Mouse (Mus musculus) cerebellum, adult (tissue): ENCODE data around the gene Abca4.
"Not testable (repeated sequence)": the region's sequence is repeated elsewhere in the genome, so short reads cannot be mapped to it uniquely, and the experiment has no call there.

ENCODE experiments used
- ATAC-seq: cut with Nextera tagmentation; 2 replicates; pipeline ENCODE4 v1.9.2; 2017; ENCODE audit warnings: mild to moderate bottlenecking, moderate library complexity, mixed read lengths; ENCODE audit not compliant: insufficient number of reproducible peaks, low FRiP score, low TSS enrichment

The Abca4 gene

DNA sequence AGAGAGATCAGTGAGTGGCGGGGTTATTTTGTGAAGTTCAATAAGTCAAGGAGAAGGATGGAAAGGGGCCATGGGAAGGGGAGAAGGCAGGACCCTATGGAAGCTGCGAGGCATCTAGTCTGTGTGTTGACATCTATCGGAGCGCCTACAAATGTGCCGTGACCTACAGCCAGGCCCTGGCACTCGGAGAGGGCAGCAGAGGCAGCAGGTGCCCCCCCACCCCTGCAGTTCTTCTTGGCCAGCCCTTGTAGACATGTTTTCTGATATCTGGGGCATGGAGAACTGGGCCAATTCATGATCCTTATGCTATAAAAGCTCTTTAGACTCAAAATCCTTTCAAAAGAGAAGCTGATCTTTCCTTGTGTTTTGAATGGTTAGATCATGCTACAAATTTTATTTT is 163.5 kb downstream of the Abca4 start:
- ATAC-seq = peak; percentile 78

DNA sequence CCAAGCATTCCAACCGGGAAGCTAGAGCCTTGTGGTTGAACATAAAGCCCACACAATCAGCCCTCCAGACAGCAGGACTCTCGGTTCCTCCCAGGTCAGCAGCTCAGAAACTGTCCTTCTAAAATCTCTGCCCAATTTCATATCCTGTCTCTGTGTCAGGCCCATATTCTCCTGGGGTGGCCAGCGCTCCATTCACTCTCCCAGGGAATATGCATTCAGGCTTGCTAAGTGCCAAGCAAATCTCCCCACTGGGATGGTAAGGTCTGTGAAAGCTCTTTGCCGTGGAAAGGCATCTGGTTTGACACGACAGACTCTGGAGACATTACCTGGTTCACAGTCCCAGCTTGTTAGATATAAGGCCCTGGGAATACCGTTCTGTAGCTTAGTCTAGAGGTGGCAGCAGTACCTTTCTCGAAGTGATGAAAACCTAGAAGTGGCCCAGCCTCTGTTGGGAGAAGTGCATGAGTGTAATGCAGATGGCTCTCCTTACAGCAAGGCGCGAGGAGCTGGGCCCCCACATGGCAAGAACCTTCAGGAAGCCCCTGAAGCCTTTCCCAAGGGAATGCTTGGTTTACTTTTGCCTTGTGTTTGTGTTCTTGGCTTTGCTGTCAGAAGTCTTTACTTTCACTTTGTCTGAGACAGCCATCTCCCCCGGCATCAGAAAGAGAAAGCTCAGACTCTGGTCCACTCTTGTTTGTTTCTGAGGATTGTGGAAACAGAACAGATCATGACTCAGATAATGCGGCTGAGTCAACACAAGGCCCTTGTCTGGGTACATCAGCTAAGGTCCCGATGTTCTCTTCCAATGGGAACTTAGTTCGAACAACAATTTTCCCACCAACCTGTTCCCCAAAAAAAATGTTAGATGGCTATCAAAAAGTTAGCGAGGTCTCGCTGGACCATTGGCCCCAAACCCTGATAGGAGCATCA is 164.3 kb downstream of the Abca4 start:
- ATAC-seq = 0 out of 2 replicates have a peak, but pooled peaks have one; percentile 16

DNA sequence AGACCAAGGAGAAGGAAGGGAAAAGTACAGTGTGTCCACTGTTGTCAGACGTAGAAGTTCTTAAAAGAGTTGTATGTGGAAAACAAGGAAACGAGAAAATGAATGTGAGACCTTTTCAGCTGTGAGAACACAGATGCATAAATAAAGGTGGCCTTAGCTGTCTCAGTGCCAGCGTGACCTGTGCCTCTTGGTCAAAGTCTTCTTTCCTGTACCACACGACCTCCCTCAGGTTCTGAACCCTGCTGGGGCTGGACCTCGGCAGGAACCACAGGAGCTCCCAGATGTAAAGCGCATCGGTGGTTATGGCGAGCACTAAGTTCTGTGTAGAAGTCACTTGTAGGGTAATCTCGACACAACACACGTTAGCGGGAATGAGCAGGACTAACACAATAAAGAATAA is 165.3 kb downstream of the Abca4 start:
- no peak for ATAC-seq

DNA sequence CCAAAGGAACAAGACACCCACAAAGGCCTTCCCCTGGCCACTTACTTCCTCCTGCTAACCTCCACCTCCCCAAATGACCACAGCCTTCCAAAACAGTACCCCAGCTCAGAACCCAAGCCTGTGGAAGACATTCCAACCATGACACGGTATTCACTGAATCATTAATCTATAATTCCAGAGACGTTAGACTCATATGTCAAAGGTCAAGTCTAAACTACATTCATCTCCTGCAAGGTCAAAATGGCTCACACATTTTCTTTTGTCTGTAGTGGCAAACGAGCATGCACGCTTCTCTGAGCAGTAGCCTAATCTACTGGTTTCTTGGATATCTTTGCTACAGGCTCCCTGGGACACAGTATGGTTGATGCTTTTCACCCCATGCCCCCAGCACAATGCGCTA is 166.2 kb downstream of the Abca4 start:
- ATAC-seq = no peak

DNA sequence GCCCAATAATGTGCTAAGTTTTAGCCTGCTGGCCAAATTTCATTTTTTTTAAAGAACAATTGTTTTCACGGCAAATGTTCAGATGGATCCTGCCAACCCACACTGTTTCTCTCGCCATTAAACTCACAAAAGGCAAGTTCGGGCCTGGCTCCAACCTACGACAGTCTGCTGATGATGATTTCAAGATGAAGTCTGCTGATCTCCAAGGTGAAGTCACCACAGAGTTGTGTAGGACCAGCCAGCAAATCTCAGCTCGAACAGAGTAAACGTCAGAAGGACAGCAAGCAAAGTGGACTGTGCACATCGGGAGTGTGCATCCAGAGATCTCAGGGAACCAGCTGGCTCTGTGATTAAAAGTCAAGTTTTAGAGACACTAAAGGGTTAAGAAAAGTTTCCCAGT is 166.6 kb downstream of the Abca4 start:
- ATAC-seq = no peak

DNA sequence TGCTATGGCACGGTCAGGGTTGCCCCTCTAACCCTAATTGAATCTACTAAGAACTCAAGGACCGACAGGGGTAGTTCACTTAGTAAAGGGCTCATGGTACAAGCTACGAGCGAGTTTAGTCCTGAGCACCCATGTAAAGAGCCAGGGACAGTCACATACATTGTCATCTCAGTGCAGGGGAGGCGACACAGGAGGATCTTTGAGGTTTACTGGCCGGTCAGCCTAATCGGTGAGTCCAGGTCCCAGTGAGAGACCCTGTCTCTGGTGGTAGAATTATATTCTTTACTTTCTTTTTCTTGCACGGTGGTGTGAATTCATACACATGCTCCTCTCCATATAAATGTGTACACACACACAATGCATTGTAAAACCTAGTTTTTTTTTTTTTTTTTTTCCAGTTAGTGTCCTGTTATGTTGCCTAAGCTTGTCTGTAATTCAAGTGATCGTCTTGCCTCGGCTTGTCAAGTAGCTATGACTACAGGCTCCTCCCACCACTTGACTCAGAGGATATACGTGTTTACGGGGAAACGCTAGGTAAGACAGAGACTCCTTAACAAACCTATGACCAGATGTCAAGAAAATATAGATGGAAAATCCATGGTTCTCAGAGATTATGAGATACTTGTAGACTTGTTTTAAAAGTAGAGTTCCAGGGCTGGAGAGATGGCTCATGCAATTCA is 167.3 kb downstream of the Abca4 start:
- no peak for ATAC-seq

DNA sequence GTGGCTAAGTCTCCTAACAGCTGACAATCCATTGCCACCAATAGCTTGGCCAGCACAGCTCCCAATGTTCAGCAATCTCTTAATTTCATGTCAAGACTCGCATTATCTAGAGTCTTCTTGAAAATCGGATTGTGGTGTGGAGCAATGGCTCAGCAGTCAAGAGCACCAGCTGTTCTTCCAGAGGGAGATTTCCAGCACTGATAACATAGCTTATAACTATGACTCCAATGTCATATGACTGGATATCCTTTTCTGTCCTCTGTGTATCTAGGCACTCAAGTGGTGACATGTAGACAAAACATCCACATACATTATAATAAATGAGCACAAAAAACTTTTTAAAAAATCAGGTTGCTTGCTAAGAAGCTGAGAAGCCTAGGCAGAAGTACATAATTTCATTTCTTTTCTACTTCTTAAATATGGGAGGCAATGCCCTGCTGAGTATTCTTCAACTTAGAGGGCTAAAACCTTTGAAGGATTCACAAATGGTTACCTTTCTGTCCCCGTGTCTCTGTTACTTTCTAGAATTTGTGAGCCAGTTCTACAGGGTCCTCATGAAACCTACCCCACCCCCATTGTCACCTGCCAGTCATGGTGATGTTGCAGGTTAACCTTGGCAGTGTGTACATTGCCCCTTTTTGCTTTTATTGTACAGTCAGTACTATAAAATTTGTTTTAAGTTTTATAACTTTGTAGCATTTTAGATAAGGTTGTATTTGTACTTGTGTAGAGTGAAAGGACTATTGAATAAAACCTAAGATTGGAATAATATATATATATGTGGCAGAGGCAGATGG is 177.2 kb downstream of the Abca4 start:
- no peak for ATAC-seq

DNA sequence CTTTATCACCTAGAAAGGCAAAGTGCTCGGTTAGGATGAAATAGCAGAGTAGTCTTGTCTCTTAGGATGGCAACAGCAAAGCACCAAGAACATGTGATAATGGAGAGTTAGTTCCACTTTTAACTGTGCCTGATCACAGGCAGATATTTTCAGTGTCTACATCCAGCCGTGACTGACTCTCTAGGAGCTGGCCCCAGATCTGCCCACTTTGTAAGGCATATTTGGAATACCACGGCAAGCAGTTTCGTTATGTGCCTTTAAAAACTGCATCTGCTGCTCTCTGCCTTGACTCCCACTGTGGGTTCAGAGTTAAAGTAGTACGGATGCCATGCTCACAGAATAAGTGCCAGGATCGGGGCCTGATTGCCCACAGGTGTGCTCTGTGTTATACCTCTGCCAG is 182.7 kb downstream of the Abca4 start:
- ATAC-seq = not testable (repeated sequence)
